Mouse (Mus musculus) heart, postnatal 0 days (tissue): ENCODE data around the gene Fxyd5.

Source experiments
- CTCF ChIP-seq: IDR thresholded peaks from 2 replicates; pipeline ENCODE4 v1.5.1; 2016; ENCODE audit warnings: antibody characterized with exemption, control low read depth, low read depth
- EP300 ChIP-seq: IDR thresholded peaks from 2 replicates; pipeline ENCODE4 v1.6.1; 2016; ENCODE audit warnings: antibody characterized with exemption, low read depth

- TF ChIP-seq CTCF = no peak
- TF ChIP-seq EP300 = no peak
Measured at GRCm38 (mm10) chr7:31037675-31038074, 4.6 kb downstream of the Fxyd5 start.
